Mouse (Mus musculus) monocyte, adult 5-6 weeks (primary cell): Measurements from ENCODE around the gene Prrc2b. TPM values are rescaled to one million over a fixed set of nuclear protein-coding genes. Genes with fewer than 3 reads are reported as not detected.

Experiments
- ATAC-seq: fragments of 153-309, 156-312 bp; replicated peaks from 2 replicates; pipeline ENCODE4 v1.8.0; 2017; ENCODE audit warnings: mild to moderate bottlenecking; ENCODE audit not compliant: low TSS enrichment, insufficient number of reproducible peaks, severe bottlenecking, poor library complexity, low FRiP score
- total RNA-seq: library from RNA; stranded (forward); fragments of 200-1000, 200-491, 200-594 nt; gene quantifications from 3 replicates; pipeline ENCODE4 v1.2.3, GENCODE M21; 2017

Prrc2b gene
- total RNA-seq, 1 experiment from 2014 or later = 22.1 TPM

- no peak for ATAC-seq
These were observed 18.9 kb upstream of the Prrc2b start for GRCm38 (mm10) chr2:32131866-32132566.

DNA sequence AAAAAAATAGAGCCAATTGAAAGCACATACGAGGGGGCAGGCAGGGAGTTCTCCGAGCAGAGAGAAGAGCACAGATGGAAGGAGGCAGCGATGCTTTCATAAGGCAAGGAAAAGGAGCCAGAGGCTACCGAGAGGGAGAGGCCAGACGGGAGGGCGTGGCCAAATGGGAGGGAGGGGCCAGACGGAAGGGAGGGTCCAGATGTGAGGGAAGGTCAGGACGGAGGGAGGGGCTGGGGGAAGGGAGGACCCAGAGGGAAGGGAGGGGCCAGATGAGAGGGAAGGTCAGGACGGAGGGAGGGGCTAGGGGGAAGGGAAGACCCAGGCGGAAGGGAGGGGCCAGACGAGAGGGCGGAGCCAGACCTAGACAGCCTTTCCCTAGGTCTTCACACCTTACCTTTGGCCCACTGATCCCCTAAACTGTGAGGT, 18.3 kb upstream of the Prrc2b start:
- ATAC-seq = peak; percentile 49

DNA sequence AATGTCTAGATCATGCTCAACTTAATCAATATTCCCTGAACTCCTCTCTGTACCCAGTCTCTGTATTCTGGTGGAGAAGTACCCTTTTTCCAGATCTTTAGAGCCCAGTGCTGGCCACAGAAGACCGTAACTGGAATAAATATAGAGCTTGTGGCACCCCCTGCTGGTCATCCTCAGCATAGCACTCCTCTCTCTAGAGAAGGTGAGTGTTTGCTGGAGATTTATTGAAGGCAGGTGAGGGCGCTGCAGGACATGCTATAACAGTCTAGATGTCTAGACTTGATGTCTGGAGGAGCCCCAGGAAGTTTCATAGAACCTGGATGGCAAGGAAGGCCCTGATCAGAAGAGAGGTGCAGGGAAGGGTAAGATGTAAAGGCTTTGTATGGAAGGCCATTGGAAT, 16.8 kb upstream of the Prrc2b start:
- ATAC-seq = peak; percentile 36; the same call in 1 of the 2 replicates

DNA sequence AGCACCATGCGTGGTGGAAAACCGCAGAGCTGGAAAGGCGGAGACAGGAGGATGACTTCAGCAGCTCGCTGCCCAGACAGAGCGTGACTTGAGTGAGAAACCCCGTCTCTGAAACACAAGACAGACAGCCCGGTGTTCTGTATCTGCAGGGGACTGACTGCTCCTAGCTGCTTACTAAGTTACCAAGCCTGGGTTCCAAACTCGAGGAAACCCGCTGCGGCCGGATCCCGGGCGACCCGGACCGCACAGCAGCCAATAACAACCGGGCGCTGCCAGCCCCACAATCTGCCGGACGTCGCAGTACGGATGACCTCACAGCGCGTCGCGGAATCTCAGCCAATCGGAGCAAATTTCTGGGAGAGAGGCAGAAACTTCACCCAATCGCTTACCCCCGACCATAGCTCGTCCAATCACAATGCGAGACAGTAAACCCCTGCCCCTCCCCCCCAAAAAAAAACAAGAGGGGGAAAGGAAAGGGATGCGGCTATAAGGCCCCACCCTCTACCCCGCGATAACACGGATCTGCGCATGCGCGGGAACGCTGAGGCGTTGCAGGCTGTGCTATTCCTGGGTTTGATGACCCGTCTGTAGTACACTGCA, 13.1 kb upstream of the Prrc2b start:
- ATAC-seq = peak; percentile 97

DNA sequence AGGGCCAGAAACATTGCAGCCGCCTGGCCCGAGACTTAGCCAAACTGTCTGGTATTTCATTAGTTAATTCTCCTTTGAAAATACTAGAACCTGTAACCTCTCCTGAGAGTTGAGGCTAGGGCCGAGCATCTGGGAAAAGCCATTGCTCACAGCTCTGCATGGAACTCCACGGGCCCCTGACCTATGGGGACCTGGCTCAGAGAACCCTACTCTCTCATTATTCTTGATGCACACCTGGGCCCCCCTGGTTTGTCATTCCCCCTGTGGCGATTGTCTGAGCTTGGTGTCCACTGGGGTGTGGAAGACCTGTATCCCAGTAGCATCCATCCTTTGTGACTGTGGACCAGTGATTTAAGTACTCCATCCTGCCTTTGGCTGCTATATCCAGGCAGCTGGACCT, 11.5 kb upstream of the Prrc2b start:
- no peak for ATAC-seq

GRCm38 (mm10) chr2:32140498-32140934, 10.4 kb upstream of the Prrc2b start:
- no peak for ATAC-seq

DNA sequence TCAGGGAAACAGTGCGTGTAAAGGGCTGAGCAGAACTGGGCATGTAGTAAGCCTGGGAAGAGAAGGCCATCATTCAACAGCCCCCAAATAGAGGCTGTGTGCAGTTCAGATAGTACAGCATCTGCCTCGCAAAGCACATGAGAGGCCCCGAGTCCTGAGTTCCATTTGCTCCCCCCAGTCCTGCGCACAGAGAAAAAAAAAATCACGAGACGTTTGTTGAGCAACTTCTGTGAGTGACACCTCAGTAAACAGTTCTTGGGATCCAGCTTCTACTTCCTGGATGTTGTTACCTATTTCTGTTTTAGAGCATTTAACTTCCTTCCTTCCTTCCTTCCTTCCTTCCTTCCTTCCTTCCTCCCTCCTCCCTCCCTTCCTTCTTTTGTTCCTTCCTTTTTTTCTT, 9.3 kb upstream of the Prrc2b start:
- ATAC-seq = no peak

DNA sequence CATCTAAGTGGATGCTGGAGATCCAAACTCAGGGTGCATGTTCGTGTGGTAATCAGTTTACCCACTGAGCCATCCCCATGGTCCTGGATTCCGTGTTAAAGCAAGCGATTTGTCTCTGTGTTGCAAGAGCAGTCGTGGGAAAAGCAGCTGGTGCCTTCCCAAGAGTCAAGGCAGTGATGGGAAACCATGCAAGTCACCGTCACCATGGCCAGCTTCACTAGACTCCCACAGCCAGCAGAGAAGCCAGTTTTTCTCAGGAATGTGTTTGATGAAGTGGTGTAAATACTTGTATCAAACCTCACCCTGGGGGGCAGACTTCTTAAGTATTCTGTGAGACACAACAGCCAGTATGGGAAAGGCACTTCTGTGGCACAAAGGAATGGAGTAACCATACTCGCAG, 8.5 kb upstream of the Prrc2b start:
- ATAC-seq = no peak

- no peak for ATAC-seq
These were observed 6.2 kb upstream of the Prrc2b start for GRCm38 (mm10) chr2:32144633-32145032.

GRCm38 (mm10) chr2:32146617-32147162, 4.2 kb upstream of the Prrc2b start:
- no peak for ATAC-seq

- ATAC-seq = no peak
These were observed 747 bp upstream of the Prrc2b start for GRCm38 (mm10) chr2:32150135-32150534.

GRCm38 (mm10) chr2:32150562-32150923, 339 bp upstream of the Prrc2b start:
- ATAC-seq = 0 out of 2 replicates have a peak, but pooled peaks have one; percentile 20

DNA sequence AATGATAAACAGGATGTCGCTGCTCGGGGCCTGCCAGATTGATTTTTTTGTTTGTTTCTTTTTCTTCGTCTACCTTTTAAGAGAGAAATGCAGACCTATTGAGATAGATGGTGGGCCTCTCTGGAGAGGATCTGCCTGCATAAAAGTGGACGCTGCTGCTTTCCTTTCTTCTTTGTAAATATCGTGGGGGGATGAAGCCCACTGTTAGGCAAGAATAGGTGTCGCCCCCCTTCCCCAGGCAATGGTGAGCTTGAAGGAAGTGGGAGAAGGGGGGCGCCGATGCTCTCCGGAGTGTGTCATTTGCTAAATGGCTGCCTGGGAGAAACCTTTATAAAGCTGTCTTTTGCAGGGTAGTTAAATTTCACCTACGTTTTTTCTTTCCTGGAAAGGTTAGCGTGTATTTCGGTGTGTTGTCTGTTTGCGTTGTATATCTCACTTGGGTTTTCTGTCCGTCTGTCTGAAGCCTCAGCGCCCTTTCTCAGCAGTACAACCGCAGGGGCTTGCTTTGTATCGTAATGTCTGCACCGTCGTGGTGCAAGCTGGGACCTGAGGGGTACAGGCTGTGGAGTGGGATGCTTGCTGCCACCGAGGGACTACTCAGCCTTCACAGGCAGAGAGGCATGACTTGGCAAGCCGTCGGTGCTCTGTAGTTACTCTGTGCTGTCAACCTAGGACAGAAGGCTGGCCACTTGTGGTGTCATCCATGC, 931 bp downstream of the Prrc2b start:
- ATAC-seq = peak; percentile 25

GRCm38 (mm10) chr2:32152367-32153034, 1.6 kb downstream of the Prrc2b start:
- no peak; the same call in 1 of the 2 replicates for ATAC-seq

DNA sequence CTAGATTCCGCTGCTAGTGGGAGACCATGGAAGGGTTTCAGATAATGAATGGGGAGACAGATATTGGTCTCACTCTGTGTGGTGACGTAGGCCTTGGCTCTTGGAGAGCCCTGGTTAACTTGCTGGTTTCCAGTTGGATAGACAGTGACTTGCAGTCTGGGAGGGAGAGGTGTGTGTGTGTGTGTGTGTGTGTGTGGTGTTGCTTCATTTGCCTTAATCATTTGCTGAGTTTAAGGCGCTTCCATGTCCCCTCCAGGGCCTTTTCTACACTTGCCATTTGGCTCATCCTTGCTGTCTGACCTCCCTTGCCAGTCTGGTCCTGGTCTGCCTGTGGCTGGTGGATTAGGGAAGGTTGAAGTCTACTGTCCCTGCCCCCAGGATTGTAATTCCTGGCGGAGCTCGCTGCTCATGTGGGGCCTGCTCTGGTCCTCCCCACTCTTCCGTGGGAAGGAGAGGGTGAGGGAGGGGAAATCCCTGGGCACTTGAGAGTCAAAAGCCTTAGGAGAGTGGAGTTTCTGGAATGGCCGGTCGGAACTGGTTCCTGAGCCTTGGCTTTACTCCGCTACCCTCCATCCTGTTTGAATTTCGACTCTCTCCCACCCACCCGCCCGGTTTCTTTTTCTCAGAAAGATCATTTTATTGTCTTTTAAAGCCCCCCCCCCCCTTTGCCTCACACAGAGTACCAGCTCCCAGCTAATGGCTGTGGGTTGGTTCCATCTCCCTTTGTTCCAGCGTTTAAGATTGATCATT, 2.3 kb downstream of the Prrc2b start:
- no peak for ATAC-seq

- ATAC-seq = no peak
These were observed 2.9 kb downstream of the Prrc2b start for GRCm38 (mm10) chr2:32153791-32154119.

DNA sequence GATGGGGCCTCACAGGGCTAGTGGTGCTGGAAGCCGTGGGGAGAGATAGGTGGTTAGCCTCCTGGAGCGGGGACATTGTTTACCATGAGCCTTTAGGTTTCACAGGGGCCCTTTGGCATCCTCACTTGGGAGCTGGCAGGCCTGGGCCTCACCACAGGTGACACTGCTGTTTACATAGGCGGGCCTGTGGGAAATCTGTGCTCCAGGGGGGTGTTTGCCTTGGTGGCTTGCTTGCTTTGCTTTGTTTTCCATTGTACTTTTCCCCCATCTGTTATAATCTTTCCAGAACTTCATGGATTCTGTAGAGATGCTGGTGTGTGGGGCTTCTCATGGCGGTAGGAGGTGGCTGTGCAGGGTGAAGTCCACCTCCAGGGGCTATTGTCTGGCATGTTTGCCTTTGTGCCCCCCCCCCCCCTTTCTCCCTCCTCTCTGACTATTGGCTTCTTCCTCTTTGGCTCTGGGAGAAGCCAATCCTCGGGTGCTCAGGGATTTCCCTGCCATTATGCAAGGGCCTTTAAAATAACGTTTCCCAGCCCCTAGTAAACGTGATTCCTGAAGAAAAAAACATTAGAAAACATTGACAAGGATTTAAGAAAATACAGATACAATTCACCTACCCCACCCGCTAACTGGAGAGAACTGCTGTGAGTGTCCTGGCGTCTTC, 3.6 kb downstream of the Prrc2b start:
- ATAC-seq = no peak

DNA sequence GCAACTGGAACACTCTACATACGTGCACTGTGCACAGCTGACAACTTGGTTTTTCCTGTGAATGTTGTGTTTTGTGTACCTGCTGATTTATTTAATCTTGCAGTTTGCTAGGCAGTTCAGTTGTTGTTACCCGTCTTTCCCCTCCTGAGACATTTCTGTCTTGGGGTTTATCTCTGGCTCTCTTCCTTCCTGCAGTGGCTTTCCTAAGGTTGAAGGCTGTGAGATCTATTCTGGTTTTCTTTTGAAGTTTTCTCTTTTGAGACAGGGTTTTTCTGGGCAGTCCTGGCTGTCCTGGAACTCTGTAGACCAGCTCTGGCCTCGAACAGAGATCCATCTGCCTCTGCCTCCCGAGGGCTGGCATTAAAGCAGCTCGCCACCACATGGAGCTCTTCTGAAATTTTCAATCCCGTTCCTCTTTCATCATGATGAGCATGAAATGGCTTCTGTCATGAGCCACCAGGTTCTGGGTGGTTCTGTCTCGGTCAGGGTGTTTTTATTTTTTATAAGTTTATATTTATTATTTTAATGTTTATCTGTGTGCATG, 4.2 kb downstream of the Prrc2b start:
- no peak for ATAC-seq
